Mouse (Mus musculus): ENCODE results near the gene Fgfr2.

Fgfr2 gene

GRCm38 (mm10) chr7:130368827-130369641 lies 2754.1 kb downstream of the Fgfr2 start:
- no peak for DNase-seq

GRCm38 (mm10) chr7:130368036-130368826 lies 2754.9 kb downstream of the Fgfr2 start:
- no peak for DNase-seq

GRCm38 (mm10) chr7:130367222-130368035 lies 2755.7 kb downstream of the Fgfr2 start:
- DNase-seq: no peak

- no peak for DNase-seq
Observed at GRCm38 (mm10) chr7:130365711-130366110, 2757.4 kb downstream of the Fgfr2 start.

- DNase-seq: no peak
Observed at GRCm38 (mm10) chr7:130340412-130341152, 2782.6 kb downstream of the Fgfr2 start.

GRCm38 (mm10) chr7:130337601-130338000 lies 2785.5 kb downstream of the Fgfr2 start:
- no peak for DNase-seq

- no peak for DNase-seq
Observed at GRCm38 (mm10) chr7:130335440-130336051, 2787.6 kb downstream of the Fgfr2 start.

- DNase-seq: no peak
Observed at GRCm38 (mm10) chr7:130332515-130333220, 2790.5 kb downstream of the Fgfr2 start.

- no peak for DNase-seq
Observed at GRCm38 (mm10) chr7:130327603-130328365, 2795.4 kb downstream of the Fgfr2 start.

- no peak for DNase-seq
Observed at GRCm38 (mm10) chr7:130325983-130326433, 2797.1 kb downstream of the Fgfr2 start.

- DNase-seq: no peak
Observed at GRCm38 (mm10) chr7:130324716-130325401, 2798.3 kb downstream of the Fgfr2 start.

GRCm38 (mm10) chr7:130323766-130324165 lies 2799.4 kb downstream of the Fgfr2 start:
- no peak for DNase-seq

- peak; percentile 26 for DNase-seq
Observed at GRCm38 (mm10) chr7:130319799-130320556, 2803.2 kb downstream of the Fgfr2 start.

GRCm38 (mm10) chr7:130316294-130316693 lies 2806.9 kb downstream of the Fgfr2 start:
- no peak for DNase-seq

GRCm38 (mm10) chr7:130315221-130315620 lies 2807.9 kb downstream of the Fgfr2 start:
- DNase-seq: no peak

- DNase-seq: no peak
Observed at GRCm38 (mm10) chr7:130314658-130315057, 2808.5 kb downstream of the Fgfr2 start.

GRCm38 (mm10) chr7:130311362-130311761 lies 2811.8 kb downstream of the Fgfr2 start:
- DNase-seq: no peak

- DNase-seq: no peak
Observed at GRCm38 (mm10) chr7:130309180-130309579, 2814.0 kb downstream of the Fgfr2 start.

GRCm38 (mm10) chr7:130307036-130307435 lies 2816.1 kb downstream of the Fgfr2 start:
- no peak for DNase-seq

All from right cerebral cortex, adult 18-20 months (tissue).